Comparison of ENCODE assay signal across 9 mouse cellular contexts in genomic region chr19:47538801-47539200, GRCm38 (mm10). TPM values are rescaled to one million over a fixed set of nuclear protein-coding genes. Genes with fewer than 3 reads are reported as not detected.
DNase-seq lines count a peak whose midpoint lies in the region; ATAC-seq and TF ChIP-seq lines count a peak whose summit lies in the region.
"Had no signal": no experiment of that assay in that cellular context is flagged by ENCODE, and none has a peak within 500 bp of the region (broad histone marks: within the 10 kb centered on the region; RNA-seq: fewer than 3 reads in every experiment).

No protein-coding gene starts in this region.

- WGBS in limb, embryonic 11.5 days = 5% methylated on average over 6 of the region's 6 CpGs
- WGBS in midbrain, embryonic 16.5 days = 31% methylated on average over 6 of the region's 6 CpGs

- in situ Hi-C loops in CH12.LX (cut with MboI; ENCODE audit: low pct_ligation_motif_present, low pct_unique_long_range_greater_than_20kb, low sequenced_read_pairs) = loop anchor here (10.0 kb wide), 1 partner anchor 46 kb away; no protein-coding TSS in a partner anchor

- dilution Hi-C loops in CH12.LX (cut with MboI; ENCODE audit: extremely low pct_ligation_motif_present, extremely low pct_unique_long_range_greater_than_20kb, low sequenced_read_pairs) = no loop called here

- no peak overlapping the region for H3K27ac ChIP-seq in CH12.LX (ENCODE audit: insufficient read depth, low read depth)
- no peak overlapping the region for H3K27ac ChIP-seq in limb, embryonic 11.5 days (replicated peaks; ENCODE audit: low read depth, low read length)
- no peak overlapping the region for H3K27ac ChIP-seq in midbrain, embryonic 16.5 days (ENCODE audit: low read length)

- peaks cover 0 to 8% of the 10 kb centered on the region in 2 experiments for H3K36me3 ChIP-seq in CH12.LX (replicated peaks in 1 of 2; ENCODE audit: control insufficient read depth in 1 of 2, insufficient read depth in 1 of 2, low read length in 1 of 2)
- H3K36me3 ChIP-seq in limb, embryonic 11.5 days (ENCODE audit: control insufficient read depth, insufficient read depth, low read length) = no peaks in the 10 kb centered on the region
- no peaks in the 10 kb centered on the region for H3K36me3 ChIP-seq in midbrain, embryonic 16.5 days (ENCODE audit: control insufficient read depth, insufficient read depth, low read length)

- peak overlapping the region; percentile 95 for H3K4me2 ChIP-seq in CH12.LX (ENCODE audit: insufficient read depth, low read depth, poor library complexity, severe bottlenecking)
- H3K4me2 ChIP-seq in limb, embryonic 11.5 days (ENCODE audit: low read depth, severe bottlenecking) = no peak overlapping the region
- no peak overlapping the region for H3K4me2 ChIP-seq in midbrain, embryonic 16.5 days (ENCODE audit: low read length)

- no peak for TF ChIP-seq POLR2A in CH12.LX (IDR thresholded peaks at IDR 0.05; ENCODE audit: low read depth, low read length)
- TF ChIP-seq POLR2A in brain, embryonic 14.5 days (IDR thresholded peaks at IDR 0.05; ENCODE audit: borderline replicate concordance, extremely low read depth, insufficient read depth, insufficient read length, poor library complexity, severe bottlenecking) = no peak

- no peaks in the 10 kb centered on the region for H3K79me2 ChIP-seq in CH12.LX (replicated peaks; ENCODE audit: control insufficient read depth, extremely low read depth, insufficient read depth, poor library complexity, severe bottlenecking)

- no peak overlapping the region for H3K9ac ChIP-seq in CH12.LX (ENCODE audit: insufficient read depth, low read depth)
- H3K9ac ChIP-seq in limb, embryonic 11.5 days (ENCODE audit: low read length) = no peak overlapping the region
- no peak overlapping the region for H3K9ac ChIP-seq in midbrain, embryonic 16.5 days (ENCODE audit: low read depth, low read length)

- peaks cover 8 to 35% of the 10 kb centered on the region in 2 experiments; a peak in 3 of 4 replicates for H3K4me1 ChIP-seq in CH12.LX (ENCODE audit: control insufficient read depth in 1 of 2, insufficient read depth in 2 of 2)
- peaks cover 16% of the 10 kb centered on the region for H3K4me1 ChIP-seq in limb, embryonic 11.5 days (ENCODE audit: control insufficient read depth, insufficient read depth, low read length)
- H3K4me1 ChIP-seq in midbrain, embryonic 16.5 days (ENCODE audit: control insufficient read depth, insufficient read depth, low read length) = peaks cover 10% of the 10 kb centered on the region

- no peak for ATAC-seq in limb, embryonic 11.5 days (ENCODE audit: insufficient number of reproducible peaks, low FRiP score, low TSS enrichment, low read depth)
- peak; percentile 68 for ATAC-seq in megakaryocyte progenitor cell, adult 5-6 weeks (replicated peaks; ENCODE audit: poor library complexity)
- no peak for ATAC-seq in midbrain, embryonic 16.5 days

- peak; percentile 70 for TF ChIP-seq EP300 in CH12.LX (IDR thresholded peaks at IDR 0.05; ENCODE audit: low read length)

- DNase-seq in CH12.LX (ENCODE audit: extremely low read depth) = peak; percentile 73
- DNase-seq in brain, embryonic 14.5 days (ENCODE audit: low read depth) = peak; percentile 15
- peak; percentile 65 for DNase-seq in limb, embryonic 11.5 days (ENCODE audit: low spot score)
- DNase-seq in frontal cortex, postnatal 14 days (ENCODE audit: low spot score in 2 of 2) = no peak
- no peak for DNase-seq in layer of hippocampus, adult 9-11 months
- DNase-seq in natural killer cell, adult 2 months (ENCODE audit: low spot score in 2 of 2) = no peak
- DNase-seq: cerebellum, adult 2 months had no signal

- TF ChIP-seq CTCF in CH12.LX (conservative IDR thresholded peaks at IDR 0.05 in 1 of 2, IDR thresholded peaks at IDR 0.05 in 1 of 2; ENCODE audit: low read depth in 2 of 2, low read length in 2 of 2) = no peak
- no peak for TF ChIP-seq CTCF in brain, embryonic 14.5 days (IDR thresholded peaks at IDR 0.05; ENCODE audit: borderline replicate concordance, extremely low read depth, insufficient read depth, insufficient read length)

- peaks cover 46% of the 10 kb centered on the region for H3K27me3 ChIP-seq in CH12.LX (replicated peaks)
- peaks cover 5% of the 10 kb centered on the region for H3K27me3 ChIP-seq in limb, embryonic 11.5 days (ENCODE audit: control insufficient read depth, insufficient read depth, low read length)
- H3K27me3 ChIP-seq in midbrain, embryonic 16.5 days (ENCODE audit: control insufficient read depth, insufficient read depth, low read depth, low read length) = no peaks in the 10 kb centered on the region

- no peaks in the 10 kb centered on the region for H3K9me3 ChIP-seq in CH12.LX (replicated peaks; ENCODE audit: low read length)
- no peaks in the 10 kb centered on the region for H3K9me3 ChIP-seq in limb, embryonic 11.5 days (ENCODE audit: control insufficient read depth, low read length)
- H3K9me3 ChIP-seq in midbrain, embryonic 16.5 days (replicated peaks; ENCODE audit: control insufficient read depth, low read length, poor library complexity, severe bottlenecking) = no peaks in the 10 kb centered on the region

- TF ChIP-seq RAD21 in CH12.LX (IDR thresholded peaks at IDR 0.05; ENCODE audit: low read depth, low read length) = no peak

- no peak overlapping the region for H3K4me3 ChIP-seq in CH12.LX (replicated peaks in 1 of 3; ENCODE audit: low read depth in 2 of 3, low read length in 2 of 3, poor library complexity in 1 of 3)
- H3K4me3 ChIP-seq in limb, embryonic 11.5 days (ENCODE audit: low read depth, low read length) = no peak overlapping the region
- no peak overlapping the region for H3K4me3 ChIP-seq in midbrain, embryonic 16.5 days (ENCODE audit: low read depth, low read length)

TF ChIP-seq in CH12.LX, 34 proteins besides CTCF, POLR2A, EP300 and RAD21:
- TF ChIP-seq USF1 (IDR thresholded peaks at IDR 0.05; ENCODE audit: low read depth, low read length) = no peak
- 0 out of 2 replicates have a peak, but pooled peaks have one; percentile 33 for TF ChIP-seq ETS1 (conservative IDR thresholded peaks at IDR 0.05; ENCODE audit: low read depth, low read length)
- TF ChIP-seq BHLHE40 (IDR thresholded peaks at IDR 0.05; ENCODE audit: low read depth, low read length) = 0 out of 2 replicates have a peak, but pooled peaks have one; percentile 37
- TF ChIP-seq JUND (conservative IDR thresholded peaks at IDR 0.05; ENCODE audit: low read depth, low read length) = 0 out of 2 replicates have a peak, but pooled peaks have one; percentile 6
- TF ChIP-seq NRF1 (IDR thresholded peaks at IDR 0.05; ENCODE audit: low read depth, low read length) = no peak
- 0 out of 2 replicates have a peak, but pooled peaks have one; percentile 19 for TF ChIP-seq ZNF384 (IDR thresholded peaks at IDR 0.05; ENCODE audit: low read depth, low read length)
- TF ChIP-seq MAFK (IDR thresholded peaks at IDR 0.05; ENCODE audit: insufficient replicate concordance, low read length) = peak; percentile 60; the same call in 1 of the 2 replicates
- TF ChIP-seq IRF4 (IDR thresholded peaks at IDR 0.05; ENCODE audit: low read depth, low read length) = peak; percentile 67

RNA-seq across cellular contexts. Expression of gene Stn1, which starts 1.5 kb away (rescaled TPM):
- 21.8 and 25.3 TPM in 2 replicates for total RNA-seq in CH12.LX (2012; rRNA removed)
- total RNA-seq in CH12.LX (2014; rRNA removed) = 31.0 and 35.7 TPM in 2 replicates
- 16.9 and 18.3 TPM in 2 replicates for polyA plus RNA-seq in CH12.LX (2012; ENCODE audit: insufficient read length, low read depth)
- 23.9 and 24.8 TPM in 2 replicates for polyA plus RNA-seq in brain, embryonic 14.5 days (2012; rRNA removed)
- polyA plus RNA-seq in limb, embryonic 11.5 days (2014; fragmentation: Nextera tagmentation; extraction: Ambion mirVana) = 60.5 and 60.6 TPM in 2 replicates
- total RNA-seq in megakaryocyte progenitor cell, adult 5-6 weeks (2015) = 5.3 and 7.7 TPM in 2 replicates
- 5.6 and 6.0 TPM in 2 replicates for total RNA-seq in megakaryocyte progenitor cell, adult 5-6 weeks (2017)
- 23.4 and 24.0 TPM in 2 replicates for polyA plus RNA-seq in midbrain, embryonic 16.5 days (2015; fragmentation: Nextera tagmentation; extraction: Ambion mirVana)

RNA-seq across cellular contexts. Expression of gene Slk, which starts 40.7 kb away (rescaled TPM):
- total RNA-seq in CH12.LX (2012; rRNA removed) (18.0 and 21.1 TPM in 2 replicates), CH12.LX (2014; rRNA removed) (25.5 and 31.6 TPM in 2 replicates)
- polyA plus RNA-seq in CH12.LX (2012; ENCODE audit: insufficient read length, low read depth) = 33.6 and 35.1 TPM in 2 replicates
- polyA plus RNA-seq in brain, embryonic 14.5 days (2012; rRNA removed) = 20.0 and 23.7 TPM in 2 replicates
- polyA plus RNA-seq in limb, embryonic 11.5 days (2014; fragmentation: Nextera tagmentation; extraction: Ambion mirVana) = 11.8 and 13.2 TPM in 2 replicates
- 85.9 and 109 TPM in 2 replicates for total RNA-seq in megakaryocyte progenitor cell, adult 5-6 weeks (2015)
- total RNA-seq in megakaryocyte progenitor cell, adult 5-6 weeks (2017) = 143 and 168 TPM in 2 replicates
- polyA plus RNA-seq in midbrain, embryonic 16.5 days (2015; fragmentation: Nextera tagmentation; extraction: Ambion mirVana) = 4.7 and 5.8 TPM in 2 replicates

Comparison
In these comparisons a context has a peak if more than half of its experiments do, and no peak if none do; other contexts are left out.
1. DNase-seq: peak in CH12.LX (single experiment), brain, embryonic 14.5 days (single experiment) and limb, embryonic 11.5 days (single experiment); none in frontal cortex, postnatal 14 days (0 of 2), layer of hippocampus, adult 9-11 months (single experiment) and natural killer cell, adult 2 months (0 of 2).